Mouse (Mus musculus) heart, embryonic 15.5 days (tissue): ENCODE data around the gene Macrod2. TPM values are rescaled to one million over a fixed set of nuclear protein-coding genes. Genes with fewer than 3 reads are reported as not detected.

Source experiments
- ATAC-seq: fragments of 200-750 bp; cut with Nextera tagmentation; replicated peaks from 2 replicates; pipeline ENCODE4 v1.8.0; 2017; ENCODE audit warnings: low read depth, moderate TSS enrichment; ENCODE audit not compliant: insufficient number of reproducible peaks, insufficient read depth, low FRiP score
- H3K27ac ChIP-seq: fragments of 300-500 bp; sonication (generic); 2 replicates; pipeline ENCODE4 v1.5.1; 2015; ENCODE audit warnings: mild to moderate bottlenecking, inconsistent platforms
- H3K27me3 ChIP-seq: fragments of 300-500 bp; sonication (generic); 2 replicates; pipeline ENCODE4 v1.6.1; 2015; ENCODE audit warnings: inconsistent platforms
- H3K36me3 ChIP-seq: fragments of 300-500 bp; sonication (generic); 2 replicates; pipeline ENCODE4 v1.6.1; 2015; ENCODE audit warnings: mild to moderate bottlenecking, inconsistent platforms
- H3K4me1 ChIP-seq: fragments of 300-500 bp; sonication (generic); replicated peaks from 2 replicates; pipeline ENCODE4 v1.6.1; 2015; ENCODE audit warnings: inconsistent platforms
- H3K4me2 ChIP-seq: fragments of 300-500 bp; sonication (generic); 2 replicates; pipeline ENCODE4 v1.6.1; 2015; ENCODE audit warnings: inconsistent platforms, mild to moderate bottlenecking, moderate library complexity
- H3K4me3 ChIP-seq: fragments of 300-500 bp; sonication (generic); 2 replicates; pipeline ENCODE4 v1.5.1; 2015; ENCODE audit warnings: mild to moderate bottlenecking, inconsistent platforms
- H3K9ac ChIP-seq: fragments of 300-500 bp; sonication (generic); 2 replicates; pipeline ENCODE4 v1.6.1; 2015; ENCODE audit warnings: mild to moderate bottlenecking, inconsistent platforms
- H3K9me3 ChIP-seq: fragments of 300-500 bp; sonication (generic); replicated peaks from 2 replicates; pipeline ENCODE4 v1.6.1; 2016; ENCODE audit warnings: inconsistent platforms
- WGBS: fragments of 180-500 bp; shearing (Covaris S2); methylation state at CpG from one replicate; pipeline ENCODE4 v1.1.7; 2015; ENCODE audit warnings: mixed read lengths; 5-methylcytosine and 5-hydroxymethylcytosine counted together
- polyA plus RNA-seq: library from polyadenylated mRNA; unstranded; fragments of >200 nt; fragmentation: Nextera tagmentation; extraction: Ambion mirVana; gene quantifications from 2 replicates; pipeline ENCODE4 v1.2.1, GENCODE M21; 2015

Gene Macrod2
- polyA plus RNA-seq, 1 experiment from 2014 or later: 25.3 TPM

- no peak overlapping the region for H3K4me3 ChIP-seq
- no peak overlapping the region for H3K4me2 ChIP-seq
- H3K4me1 ChIP-seq: no peaks in the 10 kb centered on the region
- WGBS: 58% methylated on average over 3 of the region's 3 CpGs
- H3K27me3 ChIP-seq: no peaks in the 10 kb centered on the region
- no peak for ATAC-seq
- H3K9ac ChIP-seq: no peak overlapping the region
- no peaks in the 10 kb centered on the region for H3K9me3 ChIP-seq
- H3K36me3 ChIP-seq: no peaks in the 10 kb centered on the region
- no peak overlapping the region for H3K27ac ChIP-seq
These were observed 942.6 kb downstream of the Macrod2 start for GRCm38 (mm10) chr2:141337708-141338107.

DNA sequence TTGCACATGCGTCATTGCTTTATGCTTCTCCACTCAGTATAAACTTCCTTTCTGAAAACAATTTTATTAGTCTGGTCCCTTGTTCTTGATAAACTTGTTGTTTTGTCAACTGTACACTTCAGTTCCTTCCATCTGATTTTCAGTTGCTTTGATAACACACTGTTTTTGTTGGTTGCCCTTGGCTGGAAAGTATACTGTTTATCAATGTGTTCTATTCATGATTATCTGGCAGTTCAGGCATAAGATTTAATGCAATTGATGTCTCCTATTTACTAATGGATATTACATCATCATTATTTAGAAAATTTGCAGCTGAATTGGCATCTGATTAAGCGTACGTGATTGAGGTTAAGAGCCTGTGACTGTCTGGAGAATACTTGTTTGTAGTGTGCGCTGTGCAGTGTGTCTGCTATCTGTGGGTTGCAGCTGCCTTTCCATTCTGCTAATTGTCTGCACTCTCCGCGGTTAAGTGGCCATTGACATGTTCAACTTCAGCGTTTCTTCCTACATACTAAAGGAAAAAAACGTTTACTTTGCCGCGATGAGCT, 949.0 kb downstream of the Macrod2 start:
- no peak overlapping the region for H3K4me2 ChIP-seq
- no peak for ATAC-seq
- H3K4me1 ChIP-seq: no peaks in the 10 kb centered on the region
- no peaks in the 10 kb centered on the region for H3K9me3 ChIP-seq
- no peaks in the 10 kb centered on the region for H3K36me3 ChIP-seq
- H3K4me3 ChIP-seq: no peak overlapping the region
- H3K9ac ChIP-seq: no peak overlapping the region
- 43% methylated on average over 10 of the region's 10 CpGs for WGBS
- no peaks in the 10 kb centered on the region for H3K27me3 ChIP-seq
- H3K27ac ChIP-seq: no peak overlapping the region

- H3K4me2 ChIP-seq: no peak overlapping the region
- no peaks in the 10 kb centered on the region for H3K36me3 ChIP-seq
- H3K27me3 ChIP-seq: no peaks in the 10 kb centered on the region
- H3K4me1 ChIP-seq: no peaks in the 10 kb centered on the region
- 67% methylated on average over 2 of the region's 2 CpGs for WGBS
- H3K27ac ChIP-seq: no peak overlapping the region
- no peak for ATAC-seq
- H3K9ac ChIP-seq: no peak overlapping the region
- H3K9me3 ChIP-seq: no peaks in the 10 kb centered on the region
- H3K4me3 ChIP-seq: no peak overlapping the region
These were observed 957.5 kb downstream of the Macrod2 start for GRCm38 (mm10) chr2:141352623-141353022.

- no peak for ATAC-seq
- Histone ChIP-seq H3K9me3 (no peaks in the 10 kb centered on the region), H3K36me3 (no peaks in the 10 kb centered on the region), H3K9ac (no peak overlapping the region), H3K27me3 (no peaks in the 10 kb centered on the region), H3K4me2 (no peak overlapping the region), H3K4me1 (0 out of 2 replicates have a peak, but pooled peaks cover 2% of the 10 kb centered on the region), H3K27ac (no peak overlapping the region), H3K4me3 (no peak overlapping the region)
- WGBS: 74% methylated on average over 2 of the region's 2 CpGs
These were observed 993.5 kb downstream of the Macrod2 start for GRCm38 (mm10) chr2:141388632-141389031.

- H3K4me1 ChIP-seq: 0 out of 2 replicates have a peak, but pooled peaks cover 2% of the 10 kb centered on the region
- no peaks in the 10 kb centered on the region for H3K27me3 ChIP-seq
- WGBS: 33% methylated on average over 4 of the region's 4 CpGs
- no peak overlapping the region for H3K4me3 ChIP-seq
- H3K27ac ChIP-seq: no peak overlapping the region
- no peaks in the 10 kb centered on the region for H3K36me3 ChIP-seq
- H3K9ac ChIP-seq: no peak overlapping the region
- no peak for ATAC-seq
- no peak overlapping the region for H3K4me2 ChIP-seq
- H3K9me3 ChIP-seq: no peaks in the 10 kb centered on the region
These were observed 996.1 kb downstream of the Macrod2 start for GRCm38 (mm10) chr2:141391229-141391628.

- no peaks in the 10 kb centered on the region for H3K9me3 ChIP-seq
- 0 out of 2 replicates have a peak, but pooled peaks cover 2% of the 10 kb centered on the region for H3K4me1 ChIP-seq
- no peak overlapping the region for H3K4me2 ChIP-seq
- no peaks in the 10 kb centered on the region for H3K27me3 ChIP-seq
- no peak overlapping the region for H3K27ac ChIP-seq
- 66% methylated on average over 1 of the region's 1 CpGs for WGBS
- no peak overlapping the region for H3K9ac ChIP-seq
- H3K36me3 ChIP-seq: no peaks in the 10 kb centered on the region
- ATAC-seq: no peak
- no peak overlapping the region for H3K4me3 ChIP-seq
These were observed 999.7 kb downstream of the Macrod2 start for GRCm38 (mm10) chr2:141394806-141395205.

DNA sequence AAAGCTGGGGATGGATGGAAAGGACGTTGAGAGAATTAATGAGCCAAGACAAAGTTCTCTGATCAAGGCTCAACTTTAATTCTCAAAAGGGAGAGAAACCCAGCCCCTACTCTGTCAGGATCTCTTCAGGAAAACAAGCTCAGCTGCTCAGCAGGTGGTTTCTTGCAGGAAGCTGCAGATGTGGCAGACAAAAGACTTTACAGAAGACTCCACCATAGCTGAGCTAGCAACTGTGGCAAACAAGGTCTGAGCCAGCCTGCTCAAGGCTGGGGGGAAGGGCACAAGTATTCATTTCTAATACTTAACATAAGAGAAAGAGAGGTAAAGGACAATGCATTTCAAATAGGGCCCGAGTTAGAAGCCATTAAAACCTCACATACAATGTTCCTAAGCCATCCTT, 1013.7 kb downstream of the Macrod2 start:
- no peak overlapping the region for H3K27ac ChIP-seq
- no peaks in the 10 kb centered on the region for H3K4me1 ChIP-seq
- H3K36me3 ChIP-seq: no peaks in the 10 kb centered on the region
- H3K4me3 ChIP-seq: no peak overlapping the region
- WGBS: 30% methylated on average over 2 of the region's 2 CpGs
- ATAC-seq: no peak
- H3K4me2 ChIP-seq: no peak overlapping the region
- H3K27me3 ChIP-seq: no peaks in the 10 kb centered on the region
- H3K9me3 ChIP-seq: no peaks in the 10 kb centered on the region
- no peak overlapping the region for H3K9ac ChIP-seq

GRCm38 (mm10) chr2:141416436-141416835, 1021.3 kb downstream of the Macrod2 start:
- no peak overlapping the region for H3K4me2 ChIP-seq
- no peaks in the 10 kb centered on the region for H3K4me1 ChIP-seq
- H3K9me3 ChIP-seq: no peaks in the 10 kb centered on the region
- no peaks in the 10 kb centered on the region for H3K36me3 ChIP-seq
- no peak overlapping the region for H3K4me3 ChIP-seq
- no peaks in the 10 kb centered on the region for H3K27me3 ChIP-seq
- no peak overlapping the region for H3K9ac ChIP-seq
- no peak overlapping the region for H3K27ac ChIP-seq
- ATAC-seq: no peak

DNA sequence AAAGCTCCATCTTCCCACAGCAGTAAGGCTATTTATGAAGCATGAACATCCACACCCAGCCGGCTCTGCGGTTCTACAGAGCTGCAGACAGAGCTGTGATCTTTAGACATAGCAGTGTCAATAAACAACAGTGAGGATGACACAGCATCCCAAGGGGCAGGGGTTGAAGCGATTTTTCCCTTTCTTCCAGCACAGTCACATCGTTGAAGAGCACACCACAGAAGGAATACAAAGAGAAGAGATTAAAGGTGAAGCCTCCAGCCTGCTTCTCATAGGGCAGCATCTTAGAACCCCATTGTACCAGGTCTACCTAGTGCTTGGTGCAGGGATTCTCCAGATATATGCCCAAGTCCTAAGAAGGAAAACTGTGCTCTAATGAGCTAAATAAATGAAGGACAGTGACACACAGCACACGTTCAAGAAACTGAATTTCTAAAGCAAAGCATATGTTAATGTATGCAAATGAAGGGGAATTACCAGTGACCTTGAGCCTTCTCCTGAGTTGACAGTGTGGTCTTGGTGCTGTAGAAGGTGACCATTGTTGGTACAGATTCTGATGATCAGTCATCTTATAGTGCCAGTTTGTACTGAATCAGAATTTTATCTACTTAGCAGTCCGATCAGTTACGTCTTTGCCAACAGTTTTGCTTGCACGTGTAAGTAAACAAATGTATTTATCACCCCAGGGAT, 1021.9 kb downstream of the Macrod2 start:
- Histone ChIP-seq H3K4me3 (no peak overlapping the region), H3K9me3 (no peaks in the 10 kb centered on the region), H3K36me3 (no peaks in the 10 kb centered on the region), H3K27me3 (no peaks in the 10 kb centered on the region), H3K27ac (no peak overlapping the region), H3K4me2 (no peak overlapping the region), H3K4me1 (no peaks in the 10 kb centered on the region), H3K9ac (no peak overlapping the region)
- ATAC-seq: no peak
- WGBS: 53% methylated on average over 8 of the region's 8 CpGs

DNA sequence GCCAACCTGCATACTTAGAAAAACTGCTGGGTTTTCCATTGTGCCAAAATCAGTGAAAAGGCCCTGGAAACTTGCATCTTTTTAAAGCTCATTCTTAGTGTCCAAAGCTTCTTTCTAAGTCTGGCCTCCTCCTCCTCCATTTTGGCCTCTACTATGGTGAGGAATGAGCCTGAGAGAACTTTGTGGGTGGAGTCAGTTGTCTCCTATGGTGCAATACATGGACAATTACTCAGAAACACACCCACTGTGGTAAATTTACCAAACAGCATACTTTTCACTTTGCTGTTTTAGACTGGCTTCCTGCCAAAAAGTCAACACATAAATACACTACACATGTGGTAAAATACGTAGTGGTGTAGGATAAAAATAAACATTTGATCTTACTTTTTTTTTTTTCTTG, 1024.7 kb downstream of the Macrod2 start:
- 53% methylated on average over 1 of the region's 1 CpGs for WGBS
- no peak overlapping the region for H3K4me2 ChIP-seq
- no peaks in the 10 kb centered on the region for H3K27me3 ChIP-seq
- H3K9ac ChIP-seq: no peak overlapping the region
- H3K27ac ChIP-seq: no peak overlapping the region
- no peak for ATAC-seq
- no peak overlapping the region for H3K4me3 ChIP-seq
- no peaks in the 10 kb centered on the region for H3K36me3 ChIP-seq
- H3K9me3 ChIP-seq: no peaks in the 10 kb centered on the region
- H3K4me1 ChIP-seq: no peaks in the 10 kb centered on the region

DNA sequence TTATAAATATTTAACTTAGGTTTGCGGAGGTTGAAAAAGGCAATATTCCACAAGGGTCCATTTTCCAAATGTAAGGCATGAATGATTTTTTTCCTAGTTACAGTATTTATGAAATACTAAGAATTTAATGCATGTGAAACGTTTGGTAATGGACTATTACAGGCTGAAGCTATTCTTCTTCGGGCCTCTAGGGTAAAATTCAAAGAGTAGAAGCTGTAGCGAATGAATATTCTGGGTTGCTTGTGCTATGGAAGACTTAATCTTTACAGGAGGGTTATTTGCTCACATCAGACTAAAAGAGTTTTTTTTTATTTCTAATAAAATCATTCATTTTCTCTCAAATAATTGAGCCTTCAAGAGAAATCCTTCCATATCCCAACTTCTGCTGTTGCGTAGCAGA, 1039.0 kb downstream of the Macrod2 start:
- WGBS: 83% methylated on average over 5 of the region's 5 CpGs
- Histone ChIP-seq H3K36me3 (no peaks in the 10 kb centered on the region), H3K9me3 (no peaks in the 10 kb centered on the region), H3K9ac (no peak overlapping the region), H3K27me3 (no peaks in the 10 kb centered on the region), H3K4me1 (no peaks in the 10 kb centered on the region), H3K27ac (no peak overlapping the region), H3K4me2 (no peak overlapping the region), H3K4me3 (no peak overlapping the region)
- no peak for ATAC-seq
